Mouse (Mus musculus) lung, embryonic 14.5 days (tissue): ENCODE measurements at regions not wholly inside any gene's neighbourhood (a gene's known extent, or its start where the extent isn't known, plus 50 kb on each side); places are given as distances from the start of the nearest gene placed in this dataset.

Experiments
- ATAC-seq: fragments of 200-750 bp; cut with Nextera tagmentation; 2 replicates; pipeline ENCODE4 v1.8.0; 2017; ENCODE audit warnings: mild to moderate bottlenecking, moderate TSS enrichment, moderate library complexity; ENCODE audit not compliant: insufficient read depth
- DNase-seq: peaks from one replicate; pipeline ENCODE4 v3.0.0-alpha.2; 2015
- H3K27ac ChIP-seq: fragments of 300-500 bp; sonication (generic); 2 replicates; pipeline ENCODE4 v1.5.1; 2014; ENCODE audit warnings: low read depth, mild to moderate bottlenecking, moderate library complexity
- H3K27me3 ChIP-seq: fragments of 300-500 bp; sonication (generic); 2 replicates; pipeline ENCODE4 v1.6.1; 2014; ENCODE audit warnings: low read length, control low read depth; ENCODE audit not compliant: insufficient read depth
- H3K36me3 ChIP-seq: fragments of 300-500 bp; sonication (generic); 2 replicates; pipeline ENCODE4 v1.6.1; 2014; ENCODE audit warnings: control low read depth; ENCODE audit not compliant: insufficient read depth
- H3K4me1 ChIP-seq: fragments of 300-500 bp; sonication (generic); 2 replicates; pipeline ENCODE4 v1.6.1; 2014; ENCODE audit warnings: antibody characterized with exemption, control low read depth; ENCODE audit not compliant: insufficient read depth
- H3K4me2 ChIP-seq: fragments of 300-500 bp; sonication (generic); 2 replicates; pipeline ENCODE4 v1.6.1; 2014; ENCODE audit warnings: mild to moderate bottlenecking
- H3K4me3 ChIP-seq: fragments of 300-500 bp; sonication (generic); 2 replicates; pipeline ENCODE4 v1.5.1; 2014; ENCODE audit warnings: low read depth, low read length
- H3K9ac ChIP-seq: fragments of 300-500 bp; sonication (generic); 2 replicates; pipeline ENCODE4 v1.6.1; 2014
- H3K9me3 ChIP-seq: fragments of 300-500 bp; sonication (generic); 2 replicates; pipeline ENCODE4 v1.6.1; 2016; ENCODE audit warnings: low read depth, low read length, control low read depth
- CTCF ChIP-seq: IDR thresholded peaks from 2 replicates; pipeline ENCODE4 v1.5.1; 2016; ENCODE audit warnings: antibody characterized with exemption, low read depth
- WGBS: fragments of 180-500 bp; shearing (Covaris S2); extraction: QIAGEN DNeasy Blood & Tissue Kit; methylation state at CpG from one replicate; pipeline ENCODE4 v1.1.7; 2014; 5-methylcytosine and 5-hydroxymethylcytosine counted together

GRCm38 (mm10) chr5:29950456-29951170 lies 62.3 kb upstream of the Il6 start:
- H3K27me3 ChIP-seq, result no peaks in the 10 kb centered on the region
- no peak for TF ChIP-seq CTCF
- H3K4me2 ChIP-seq, result no peak overlapping the region
- H3K27ac ChIP-seq, result no peak overlapping the region
- DNase-seq, result no peak
- H3K4me3 ChIP-seq, result no peak overlapping the region
- H3K9me3 ChIP-seq, result no peaks in the 10 kb centered on the region
- no peaks in the 10 kb centered on the region for H3K36me3 ChIP-seq
- ATAC-seq, result no peak
- no peaks in the 10 kb centered on the region for H3K4me1 ChIP-seq
- H3K9ac ChIP-seq, result no peak overlapping the region
- 83% methylated on average over 5 of the region's 5 CpGs for WGBS

DNA sequence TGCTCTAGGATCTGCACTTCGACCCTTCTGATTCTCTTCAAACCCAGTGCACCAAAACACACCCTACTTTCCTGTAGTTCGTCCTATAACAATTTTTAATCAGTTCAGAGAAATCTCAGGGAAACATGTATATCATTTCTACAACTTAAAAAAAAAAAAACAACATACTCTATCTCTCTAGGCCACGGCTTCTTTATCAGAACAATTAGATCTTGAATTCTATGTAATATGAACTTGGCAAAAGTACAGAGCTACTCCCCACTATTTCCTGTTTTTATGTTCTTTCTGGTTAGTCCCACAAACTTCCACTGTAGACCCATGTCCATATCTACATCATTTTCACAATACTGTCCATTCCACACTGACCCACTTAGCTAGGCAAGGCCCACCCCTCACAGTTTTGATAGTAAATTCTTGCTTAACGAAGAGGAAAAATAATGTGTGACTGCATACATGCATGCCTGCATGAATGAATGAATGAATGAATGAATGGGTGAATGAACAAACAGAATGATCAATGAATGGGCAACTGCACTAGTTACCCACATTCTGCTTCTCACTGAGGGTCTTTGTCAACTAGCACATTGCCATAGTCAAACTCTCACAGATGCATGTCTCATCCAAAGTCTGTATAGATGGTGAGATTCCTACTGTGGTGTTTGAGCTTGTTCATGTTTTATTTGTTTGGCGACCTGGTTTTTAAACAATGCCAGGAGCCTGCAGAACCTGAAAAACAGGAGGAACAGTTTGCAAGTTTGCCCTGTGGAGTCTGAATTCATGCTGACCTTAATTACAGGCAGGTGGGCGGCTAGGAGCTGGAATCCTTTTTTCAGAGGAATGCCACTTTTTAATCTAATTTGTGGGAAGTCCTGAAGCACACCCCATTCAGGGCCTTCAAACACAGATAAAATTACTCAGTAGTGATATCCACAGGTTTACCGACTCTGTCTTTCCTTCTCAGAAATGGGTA lies 61.2 kb upstream of the Il6 start:
- Histone ChIP-seq H3K27ac (no peak overlapping the region), H3K4me3 (no peak overlapping the region), H3K9ac (no peak overlapping the region), H3K36me3 (no peaks in the 10 kb centered on the region), H3K4me1 (no peaks in the 10 kb centered on the region), H3K27me3 (no peaks in the 10 kb centered on the region), H3K9me3 (no peaks in the 10 kb centered on the region), H3K4me2 (no peak overlapping the region)
- peak; percentile 16 for DNase-seq
- TF ChIP-seq CTCF, result no peak
- 71% methylated on average over 7 of the region's 7 CpGs for WGBS
- ATAC-seq, result no peak
